Mouse (Mus musculus) brain, embryonic 14.5 days (tissue): ENCODE measurements around the gene Batf.

Experiments used
- CTCF ChIP-seq: fragments of 200-500 bp; IDR thresholded peaks from 2 replicates; pipeline ENCODE4 v1.5.1; 2012; ENCODE audit warnings: inconsistent platforms, mild to moderate bottlenecking, moderate library complexity, borderline replicate concordance; ENCODE audit not compliant: insufficient read depth, insufficient read length; ENCODE audit errors: extremely low read depth
- POLR2A ChIP-seq: fragments of 200-500 bp; IDR thresholded peaks from 2 replicates; pipeline ENCODE4 v1.6.1; 2012; ENCODE audit warnings: mild to moderate bottlenecking, inconsistent platforms, borderline replicate concordance; ENCODE audit not compliant: poor library complexity, insufficient read depth, insufficient read length, severe bottlenecking; ENCODE audit errors: extremely low read depth

DNA sequence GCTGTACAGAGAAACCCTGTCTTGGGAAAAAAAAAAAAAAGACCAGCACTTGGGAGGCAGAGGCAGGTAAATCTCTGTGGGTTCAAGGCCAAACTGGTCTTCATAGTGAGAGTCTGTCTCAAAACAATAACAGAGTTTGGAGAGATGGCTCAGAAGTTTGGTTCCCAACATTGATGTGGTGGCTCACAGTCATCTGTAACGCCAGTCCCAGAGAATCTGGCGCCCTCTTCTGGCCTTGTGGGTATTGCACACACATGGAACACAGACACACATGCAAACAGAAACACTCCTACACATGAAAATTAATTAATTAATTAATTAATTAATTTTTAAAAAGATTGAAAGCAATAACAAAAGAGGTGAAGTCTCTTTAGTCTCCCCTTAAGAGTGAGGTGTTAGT is 4.1 kb upstream of the Batf start:
- TF ChIP-seq CTCF (peak; percentile 36; the same call in 1 of the 2 replicates), POLR2A (no peak)
